Mouse (Mus musculus) layer of hippocampus, postnatal 10 days (tissue): Measurements from ENCODE around the gene Dock9. TPM values are rescaled to one million over a fixed set of nuclear protein-coding genes. Genes with fewer than 3 reads are reported as not detected.
A peak's percentile ranks its signal among the peaks of the same experiment; 100 is the strongest.
"Not testable (repeated sequence)": the region's sequence is repeated elsewhere in the genome, so short reads cannot be mapped to it uniquely, and the experiment has no call there.

Source experiments
- DNase-seq, 2 experiments: peaks; one replicate each; pipeline ENCODE4 v3.0.0; 2021; ENCODE audit warnings: low spot score in 2 of 2
- total RNA-seq, 2 experiments: library from RNA; stranded (reverse); gene quantifications; 2 replicates each; pipeline ENCODE4 v1.2.3; 2021

Dock9 gene
- total RNA-seq, 2 experiments from 2014 or later, result 246 to 254 TPM

DNA sequence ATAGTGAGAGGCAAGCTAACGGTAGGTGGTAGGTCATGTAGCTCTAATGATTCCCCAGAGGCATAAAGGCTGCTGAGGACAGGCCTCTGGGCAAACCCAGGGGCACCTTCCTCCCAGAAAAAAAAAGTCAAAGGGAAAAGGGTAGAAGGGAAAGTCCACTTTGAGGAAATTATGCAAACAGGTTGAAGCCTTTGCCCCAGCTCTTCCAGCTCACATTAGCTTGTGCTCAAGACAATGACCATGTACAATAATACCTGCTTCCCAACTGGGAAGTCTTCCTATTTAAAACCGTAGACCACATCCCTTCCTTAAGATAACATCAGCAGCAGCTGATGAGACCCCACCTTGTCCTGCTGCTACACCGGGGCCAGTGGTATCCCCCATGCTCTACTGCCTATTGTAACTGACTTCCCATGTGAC is 91.1 kb downstream of the Dock9 start:
- DNase-seq, result no peak

DNA sequence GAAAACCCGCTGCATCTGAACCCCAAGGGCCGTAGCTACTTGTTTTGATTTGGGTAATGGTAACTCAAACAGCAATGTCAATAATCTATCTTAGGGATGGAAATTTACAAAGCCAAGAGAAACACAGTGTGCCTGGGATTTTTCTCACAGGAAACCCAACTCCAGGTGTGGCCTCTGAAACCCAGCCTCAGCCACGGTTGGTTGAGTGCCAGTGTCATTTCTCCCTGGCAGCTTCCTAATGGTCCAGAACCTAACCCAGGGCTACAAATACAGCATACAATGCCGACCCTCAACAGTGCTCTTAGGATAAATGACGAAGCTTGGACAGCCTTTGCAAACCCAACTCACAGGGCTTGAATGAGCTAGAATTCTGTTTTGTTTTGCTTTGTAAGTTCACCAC is 92.0 kb downstream of the Dock9 start:
- DNase-seq, result no peak

GRCm38 (mm10) chr14:121702534-121702933 is 95.1 kb downstream of the Dock9 start:
- DNase-seq, result no peak

DNA sequence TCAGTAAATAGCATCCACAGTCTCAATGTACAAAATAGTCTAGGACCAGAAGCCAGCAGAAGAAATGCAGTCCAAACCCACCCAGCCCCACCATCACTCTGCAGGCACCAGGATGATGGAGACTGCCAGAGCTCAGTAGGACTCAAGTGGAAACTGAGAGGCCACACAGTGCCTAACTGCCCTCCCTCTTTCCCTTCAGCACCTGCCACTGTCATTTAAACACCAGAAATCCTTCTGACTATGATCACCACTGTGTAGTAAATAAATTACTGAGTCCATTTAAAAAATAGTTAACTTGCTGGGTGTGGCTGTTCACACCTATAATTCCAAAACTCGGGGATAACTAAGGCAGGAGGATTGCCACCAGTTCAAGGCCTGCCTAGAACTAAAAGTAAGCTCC is 97.6 kb downstream of the Dock9 start:
- DNase-seq, result no peak

DNA sequence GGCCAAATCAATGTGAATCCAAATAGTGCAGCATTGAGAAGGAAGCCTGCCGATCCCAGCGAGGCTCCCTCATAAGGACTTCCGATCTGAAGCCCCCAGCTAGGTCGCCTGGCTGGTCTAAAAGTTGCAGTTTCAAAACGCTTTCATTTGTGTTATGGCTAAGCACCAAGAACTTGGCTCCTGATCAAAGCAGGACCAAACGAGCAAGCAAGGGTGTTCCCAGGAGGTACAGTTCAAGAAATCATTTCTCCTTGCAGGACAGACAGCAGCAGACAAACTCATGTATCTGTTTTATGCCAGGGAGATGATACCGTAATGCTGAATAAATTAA is 99.1 kb downstream of the Dock9 start:
- no peak for DNase-seq

- DNase-seq, result peak; percentile 42 to 63
Observed at GRCm38 (mm10) chr14:121697709-121698619, 99.7 kb downstream of the Dock9 start.

DNA sequence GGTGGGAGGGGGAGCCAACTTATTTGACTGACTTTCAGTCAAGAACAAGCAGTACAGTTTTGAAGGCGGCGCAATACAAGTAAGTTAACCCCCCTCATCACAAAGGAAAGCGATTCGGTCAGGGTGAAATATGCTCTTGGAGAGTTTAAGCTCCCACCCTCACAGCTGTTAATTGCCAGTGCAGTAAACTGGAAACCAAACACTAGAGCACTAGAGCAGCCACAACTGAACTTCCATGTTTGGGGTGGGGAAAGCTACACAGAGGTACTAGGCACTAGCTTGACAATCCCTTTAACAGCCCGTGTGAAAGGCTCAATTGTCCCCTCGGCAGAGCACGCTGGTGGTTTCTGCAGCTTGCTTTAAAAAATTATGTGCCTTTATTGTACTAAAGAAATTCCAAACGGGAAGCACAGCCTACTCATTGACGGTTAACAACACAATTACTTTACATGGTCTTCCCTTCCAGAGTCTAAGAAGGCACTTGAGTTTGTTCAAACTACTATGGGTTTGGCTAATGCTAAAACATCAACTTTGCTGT is 100.4 kb downstream of the Dock9 start:
- DNase-seq, result no peak

GRCm38 (mm10) chr14:121696429-121697118 is 101.1 kb downstream of the Dock9 start:
- DNase-seq, result no peak

DNA sequence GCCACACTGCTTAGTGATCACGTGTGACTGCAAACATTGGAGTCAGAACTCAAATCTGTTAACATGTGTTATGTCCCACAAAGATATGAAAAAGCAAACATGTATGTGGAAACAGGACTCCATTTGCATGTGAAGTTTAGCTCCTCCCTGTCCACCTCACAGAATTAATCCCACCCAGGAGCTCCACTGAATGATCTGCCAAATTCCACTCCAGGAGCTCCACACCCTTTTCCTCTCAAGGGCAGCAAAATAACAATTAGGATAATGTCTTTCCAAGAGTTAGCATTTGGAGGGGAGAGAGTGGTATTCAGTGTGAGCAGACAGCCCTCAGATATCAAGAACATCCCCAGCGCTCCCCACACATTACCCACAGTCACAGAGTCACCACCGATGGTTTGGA is 102.9 kb downstream of the Dock9 start:
- no peak for DNase-seq

DNA sequence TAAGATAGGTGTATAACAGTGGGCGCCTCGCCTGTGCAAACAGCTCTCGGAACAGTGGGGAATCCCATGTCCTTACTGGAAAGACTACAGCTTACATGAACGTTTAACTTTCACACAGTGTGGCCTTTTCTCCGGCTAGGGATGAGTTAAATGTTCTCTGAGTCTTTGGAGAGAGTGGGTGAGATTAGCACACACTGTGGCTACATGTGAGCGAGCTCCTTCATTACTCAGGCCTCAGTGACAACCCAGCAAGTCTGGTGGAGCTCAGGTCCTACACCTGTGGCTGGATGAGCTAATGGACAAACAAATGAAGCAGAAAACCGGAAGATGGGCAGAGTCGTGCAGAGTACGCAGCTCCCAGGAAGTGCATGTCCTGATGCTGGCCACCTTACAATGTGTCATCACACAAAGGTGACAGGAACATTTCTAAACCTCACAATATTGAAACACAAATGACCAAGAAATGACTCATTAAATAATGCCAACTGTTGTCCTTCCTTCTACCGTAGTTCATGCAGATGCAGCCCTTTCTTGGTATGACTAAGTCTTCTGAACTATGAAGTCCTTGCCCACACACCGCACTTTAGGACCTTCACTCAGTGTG is 103.5 kb downstream of the Dock9 start:
- DNase-seq, result no peak

DNA sequence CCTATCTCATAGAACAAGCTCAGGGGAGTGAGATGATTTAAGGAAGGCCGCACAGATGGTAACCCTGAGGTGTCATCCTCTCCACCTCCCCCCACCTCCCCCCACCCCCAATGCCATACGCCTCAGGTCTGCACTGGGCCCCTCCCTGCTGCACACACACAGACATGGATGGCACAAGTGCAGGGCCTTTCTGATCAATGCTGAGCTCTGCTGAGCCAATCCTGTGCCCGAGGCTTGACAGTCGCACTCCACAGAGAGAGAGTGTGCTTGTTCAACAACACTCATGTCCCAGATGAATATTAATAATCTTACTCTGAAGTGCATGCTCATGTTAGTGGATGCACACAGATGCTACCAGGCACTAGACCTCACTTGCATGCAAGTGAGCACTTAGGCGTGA is 108.0 kb downstream of the Dock9 start:
- DNase-seq, result not testable (repeated sequence)

DNA sequence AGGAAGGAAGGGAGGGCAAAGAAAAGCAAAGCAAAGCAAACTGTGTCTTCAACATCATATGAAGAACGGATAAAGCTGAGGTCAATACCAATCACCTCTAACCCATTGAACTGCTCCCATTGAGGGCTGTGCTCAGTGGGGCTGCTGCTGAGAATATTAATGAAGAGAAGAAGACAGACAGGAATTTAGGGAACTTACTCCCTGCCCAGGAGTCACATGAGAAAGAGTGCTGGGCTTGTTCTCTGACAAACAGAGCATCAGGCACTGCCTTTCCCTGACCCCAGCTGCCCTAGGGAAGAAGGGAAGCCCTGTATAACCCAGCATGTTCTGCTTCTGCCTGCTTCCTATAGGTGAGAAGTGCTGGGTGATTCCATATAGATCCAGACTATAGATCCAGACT is 109.5 kb downstream of the Dock9 start:
- no peak for DNase-seq

DNA sequence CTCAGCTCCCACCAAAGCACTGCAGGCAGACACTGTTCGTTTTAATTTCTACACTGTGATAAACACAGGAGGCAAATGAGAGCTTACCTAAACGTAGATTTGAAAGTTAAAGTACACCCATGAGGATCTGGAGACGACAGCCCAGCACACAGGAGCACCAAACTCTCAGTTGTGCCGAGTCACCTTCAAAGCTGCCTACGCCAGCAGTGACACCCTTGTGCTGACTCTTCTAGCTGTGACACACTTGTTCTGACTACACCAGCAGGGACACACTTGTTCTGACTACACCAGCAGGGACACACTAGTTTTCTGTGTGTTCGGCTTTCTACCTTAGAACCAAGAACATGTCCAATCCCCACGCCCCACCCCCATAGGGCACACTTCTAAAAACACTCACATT is 110.4 kb downstream of the Dock9 start:
- no peak for DNase-seq

DNA sequence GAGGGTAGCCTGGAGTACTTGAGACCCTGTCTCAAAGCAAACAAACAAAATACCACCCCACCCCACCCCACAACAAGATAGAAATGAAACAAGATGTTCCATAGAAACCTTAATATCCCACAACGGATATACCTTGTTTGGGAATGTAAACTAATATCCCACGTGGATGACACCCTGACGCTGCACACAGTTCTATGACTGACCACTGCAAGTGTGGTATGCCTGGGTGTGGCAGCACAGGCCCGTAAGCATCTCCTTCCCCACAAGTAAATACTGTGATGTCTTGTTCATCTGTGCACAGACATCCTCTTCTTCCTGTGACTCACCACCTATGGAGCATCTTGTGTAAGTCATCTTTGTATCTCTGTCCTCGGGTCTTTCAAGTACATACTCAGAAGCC is 118.7 kb downstream of the Dock9 start:
- DNase-seq, result no peak

GRCm38 (mm10) chr14:121678445-121678844 is 119.2 kb downstream of the Dock9 start:
- DNase-seq, result no peak

DNA sequence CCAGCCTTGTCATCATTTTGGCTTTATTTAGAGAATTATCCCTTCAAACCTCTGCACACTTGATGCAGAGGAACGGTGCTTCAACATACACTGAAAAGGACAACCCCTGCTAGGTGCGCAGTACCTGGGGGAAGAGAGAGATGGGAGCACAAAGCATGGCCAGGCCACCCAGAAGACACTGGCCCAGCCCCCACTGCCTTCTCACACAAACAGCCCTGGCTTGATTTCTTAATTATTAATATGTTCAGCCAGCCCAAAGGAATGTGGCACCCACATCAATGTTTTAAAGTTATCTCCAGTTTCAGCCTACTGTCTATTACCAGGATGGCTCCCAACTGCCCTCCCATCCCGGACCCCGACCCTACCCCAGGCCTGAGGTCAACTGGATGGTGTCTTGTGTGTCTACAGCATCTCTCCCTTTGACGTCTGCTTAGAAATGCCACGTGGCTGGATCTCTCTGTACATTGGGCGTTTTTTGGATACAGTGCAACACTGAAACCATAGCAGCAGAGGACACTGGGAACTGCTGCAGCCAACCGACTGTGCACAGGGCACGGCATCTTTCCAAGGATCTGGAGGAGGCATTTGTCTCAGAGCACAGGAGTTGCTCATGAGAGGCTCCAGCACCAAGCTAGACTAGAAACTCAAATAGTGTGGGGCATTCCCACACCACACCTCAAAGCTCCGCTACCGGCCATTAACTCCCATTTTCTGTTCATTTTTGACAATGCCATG is 120.9 kb downstream of the Dock9 start:
- DNase-seq, result no peak

DNA sequence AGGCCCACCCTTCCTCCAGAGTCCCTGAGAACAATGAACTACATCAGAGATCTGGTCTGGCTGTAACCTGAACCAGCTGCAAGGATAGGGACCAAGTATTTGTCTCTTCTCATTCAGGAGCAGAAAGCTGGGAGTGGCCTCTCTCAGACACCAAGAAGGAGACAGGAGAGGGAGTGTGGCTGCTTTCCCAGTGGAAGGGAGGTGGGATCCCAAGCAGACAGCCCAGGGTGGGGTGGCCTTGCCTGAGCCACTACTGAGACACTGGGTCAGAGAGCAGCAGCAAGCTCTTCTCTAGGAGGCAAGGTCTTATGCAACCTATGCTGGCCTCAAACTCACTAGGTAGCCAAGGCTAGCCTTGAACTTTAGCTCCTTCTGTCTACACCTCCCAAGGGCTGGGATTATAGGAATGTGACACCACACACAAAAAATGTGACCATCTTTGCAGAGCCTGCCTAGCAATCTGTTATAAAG is 121.5 kb downstream of the Dock9 start:
- no peak for DNase-seq

DNA sequence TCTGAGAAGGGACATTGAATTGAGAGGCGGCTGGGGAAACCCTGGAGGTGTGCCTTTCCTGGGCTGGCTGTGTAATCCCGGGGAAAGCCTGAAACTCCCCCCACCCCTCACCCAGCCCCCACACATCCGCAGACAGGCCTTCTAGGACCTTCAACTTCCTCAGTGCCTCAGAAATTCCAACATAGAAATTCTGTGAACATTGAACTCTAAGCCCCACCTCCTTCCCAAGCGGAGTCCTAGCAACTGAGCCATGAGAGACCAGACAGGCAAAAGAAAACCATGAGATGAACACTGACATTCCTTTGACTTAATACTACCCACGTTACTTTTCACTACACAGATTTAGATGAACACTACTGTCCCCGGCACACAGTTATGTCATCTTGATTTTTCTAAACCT is 122.1 kb downstream of the Dock9 start:
- no peak for DNase-seq

DNA sequence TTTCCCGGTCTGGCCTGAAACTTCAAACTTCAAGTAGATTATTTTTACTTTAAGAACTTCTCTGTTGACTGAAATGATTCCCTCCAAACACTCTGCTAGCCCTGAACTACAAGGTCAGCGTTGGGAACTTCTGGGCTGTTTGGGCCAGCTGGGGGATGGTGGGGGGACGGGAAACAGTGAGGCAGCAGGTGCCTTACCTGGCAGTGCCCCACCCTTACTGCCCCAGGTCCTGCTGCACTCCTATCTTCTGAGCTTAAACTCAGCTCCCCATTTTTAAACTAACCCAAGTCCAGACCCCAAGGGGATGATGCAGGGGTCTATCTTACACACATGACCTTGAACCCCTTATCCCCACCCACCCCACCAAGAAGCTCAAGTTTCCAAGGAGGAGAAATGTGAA is 122.5 kb downstream of the Dock9 start:
- DNase-seq, result no peak

GRCm38 (mm10) chr14:121670016-121670415 is 127.6 kb downstream of the Dock9 start:
- DNase-seq, result no peak

DNA sequence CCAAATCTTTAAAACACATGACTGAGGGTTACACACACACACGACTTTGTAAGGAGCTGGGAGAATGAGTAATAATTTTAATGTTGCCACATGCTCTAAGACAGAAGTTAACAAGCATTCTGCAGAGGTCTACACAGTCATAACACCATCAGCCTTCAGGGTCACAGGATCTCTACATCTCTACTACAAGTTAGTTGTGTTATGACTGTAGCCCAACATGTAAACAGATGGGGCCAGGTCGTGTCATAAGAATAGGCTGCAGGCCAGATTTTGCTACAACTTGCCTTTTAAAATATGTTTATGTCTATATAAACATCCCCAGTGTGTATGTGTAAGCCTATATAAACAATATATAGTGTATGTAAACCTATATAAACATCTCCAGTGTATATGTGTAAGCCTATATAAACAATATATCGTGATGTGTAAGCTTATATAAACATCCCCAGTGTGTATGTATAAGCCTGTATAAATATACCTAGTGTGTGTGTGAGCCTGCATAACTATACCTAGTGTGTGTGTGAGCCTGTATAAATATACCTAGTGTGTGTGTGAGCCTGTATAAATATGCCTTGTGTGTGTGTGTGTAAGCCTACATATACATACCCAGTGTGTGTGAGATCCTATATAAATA is 130.9 kb downstream of the Dock9 start:
- DNase-seq, result no peak
